Mouse (Mus musculus) cortical plate, adult 2 months (tissue): ENCODE measurements at regions not wholly inside any gene's neighbourhood (a gene's known extent, or its start where the extent isn't known, plus 50 kb on each side); places are given as distances from the start of the nearest gene placed in this dataset.

Source experiments
- H3K27ac ChIP-seq: fragments of 200-500 bp; 2 replicates; pipeline ENCODE4 v1.5.1; 2012; ENCODE audit warnings: low read length, control low read depth, inconsistent platforms; ENCODE audit not compliant: insufficient read depth
- H3K4me1 ChIP-seq: fragments of 200-500 bp; 2 replicates; pipeline ENCODE4 v1.6.1; 2011; ENCODE audit warnings: low read length; ENCODE audit not compliant: control insufficient read depth, insufficient read depth
- H3K4me3 ChIP-seq: fragments of 200-500 bp; 2 replicates; pipeline ENCODE4 v1.5.1; 2011; ENCODE audit warnings: mild to moderate bottlenecking, low read length, control low read depth; ENCODE audit not compliant: insufficient read depth
- CTCF ChIP-seq: fragments of 200-500 bp; IDR thresholded peaks from 2 replicates; pipeline ENCODE4 v1.5.1; 2011; ENCODE audit warnings: mild to moderate bottlenecking, control low read depth, low read length; ENCODE audit not compliant: insufficient read depth; ENCODE audit errors: extremely low read depth
- POLR2A ChIP-seq: fragments of 200-500 bp; IDR thresholded peaks from 2 replicates; pipeline ENCODE4 v1.6.1; 2011; ENCODE audit warnings: mild to moderate bottlenecking, low read length, control low read depth; ENCODE audit not compliant: insufficient read depth; ENCODE audit errors: extremely low read depth

DNA sequence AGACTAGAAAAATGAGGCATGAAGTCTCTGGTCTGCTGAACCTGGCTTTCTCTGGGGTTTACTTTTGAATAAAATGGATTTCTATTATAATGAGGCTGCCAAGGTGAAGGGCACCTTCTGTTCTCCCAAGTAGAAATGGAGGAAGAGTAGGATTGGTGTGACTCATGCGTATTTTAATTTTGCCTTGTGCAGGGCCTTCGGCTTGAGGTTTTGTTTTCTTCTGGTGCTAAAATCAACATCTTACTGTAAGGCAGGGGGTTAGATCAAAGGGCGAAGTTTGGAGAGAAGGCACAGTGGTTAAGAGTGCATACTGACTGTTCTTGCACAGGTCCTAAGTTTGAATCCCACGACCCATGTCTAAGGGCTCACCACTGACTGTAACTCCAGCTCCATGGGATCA lies 244.9 kb upstream of the Satb1 start:
- TF ChIP-seq CTCF (no peak), POLR2A (no peak)
- no peak overlapping the region for H3K4me3 ChIP-seq
- no peaks in the 10 kb centered on the region for H3K4me1 ChIP-seq
- no peak overlapping the region for H3K27ac ChIP-seq

DNA sequence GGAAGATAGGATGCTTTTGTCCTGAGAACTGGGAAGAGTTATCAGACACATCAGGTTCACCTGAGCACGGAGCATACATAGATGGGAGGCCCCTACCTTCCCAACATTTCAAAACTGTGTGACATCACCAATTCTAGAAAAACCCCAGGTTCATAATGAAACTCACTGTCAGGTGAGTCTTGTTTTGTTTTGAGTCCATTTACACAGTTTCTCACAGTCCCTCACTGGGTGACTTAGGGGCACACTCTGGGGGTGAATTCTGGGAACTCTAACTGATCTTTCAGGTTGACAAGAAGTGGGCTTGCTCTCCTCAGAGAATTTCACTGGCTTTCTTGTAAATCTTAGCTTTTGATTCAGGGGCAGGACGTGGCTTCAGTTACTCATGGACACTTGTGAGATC lies 243.7 kb upstream of the Satb1 start:
- Histone ChIP-seq H3K4me1 (no peaks in the 10 kb centered on the region), H3K27ac (no peak overlapping the region), H3K4me3 (no peak overlapping the region)
- TF ChIP-seq POLR2A (no peak), CTCF (no peak)

DNA sequence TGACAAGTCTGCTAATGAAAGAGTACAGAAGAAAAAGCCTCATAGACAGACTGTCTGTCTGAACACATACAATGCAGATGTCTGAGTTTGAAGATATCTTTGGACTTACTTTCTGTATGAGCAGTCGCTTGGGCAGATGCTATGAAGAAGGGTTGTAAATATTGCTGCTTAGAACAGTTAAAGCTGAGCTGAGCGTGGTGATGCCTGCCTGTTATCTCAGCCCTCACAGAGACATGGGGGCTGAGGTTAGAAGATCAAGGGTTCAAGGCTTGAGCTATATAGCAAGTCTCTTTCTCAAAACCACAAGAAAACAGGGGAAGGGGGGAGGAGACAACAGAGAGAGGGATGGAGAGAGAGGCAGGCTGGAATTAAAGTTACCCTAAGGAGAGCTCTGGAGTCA lies 234.6 kb upstream of the Satb1 start:
- H3K4me1 ChIP-seq: no peaks in the 10 kb centered on the region
- TF ChIP-seq POLR2A (no peak), CTCF (no peak)
- H3K27ac ChIP-seq: no peak overlapping the region

DNA sequence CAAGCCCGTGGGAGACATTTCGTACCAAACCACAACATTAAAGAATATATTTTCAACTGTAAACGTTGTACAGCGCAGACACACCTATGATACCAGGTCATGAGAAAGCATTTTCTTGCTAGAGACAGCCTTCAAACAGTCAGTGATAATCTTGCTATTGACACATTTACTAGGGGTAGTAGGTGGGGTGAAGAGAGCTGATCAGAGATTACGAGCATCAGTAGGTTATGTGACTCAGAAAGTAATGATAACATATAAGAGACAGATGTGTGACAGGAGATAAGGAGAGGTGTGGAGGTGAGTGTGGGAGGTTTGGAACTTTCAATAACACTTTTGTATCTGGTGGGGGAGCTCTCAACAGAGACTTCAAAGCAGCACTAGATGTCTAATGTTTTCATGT lies 231.5 kb upstream of the Satb1 start:
- Histone ChIP-seq H3K4me1 (no peaks in the 10 kb centered on the region), H3K4me3 (no peak overlapping the region), H3K27ac (no peak overlapping the region)
- TF ChIP-seq CTCF (no peak), POLR2A (no peak)

More for the DNA sequence above, 234.6 kb upstream of the Satb1 start:
- no peak overlapping the region for H3K4me3 ChIP-seq

DNA sequence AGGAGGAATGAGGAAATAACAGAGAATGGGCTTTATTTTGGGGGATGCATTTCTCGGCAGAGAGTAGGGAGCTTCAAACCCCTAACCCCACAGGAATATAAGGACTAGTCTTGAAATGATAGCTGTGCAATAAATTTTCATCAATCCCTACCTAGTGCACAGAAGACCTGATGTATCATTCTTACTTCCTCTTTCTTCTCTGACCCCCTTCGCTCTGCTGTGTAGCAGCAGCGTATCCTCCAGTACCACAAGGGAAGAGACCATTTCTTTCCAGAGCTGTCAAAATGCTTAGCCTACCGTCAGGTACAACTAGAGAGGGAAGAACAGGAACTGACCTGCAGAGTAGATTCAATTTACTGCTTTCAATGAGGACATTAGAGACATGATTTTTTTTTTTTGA lies 230.0 kb upstream of the Satb1 start:
- Histone ChIP-seq H3K4me1 (no peaks in the 10 kb centered on the region), H3K27ac (no peak overlapping the region), H3K4me3 (no peak overlapping the region)
- no peak for TF ChIP-seq CTCF
- no peak for TF ChIP-seq POLR2A

DNA sequence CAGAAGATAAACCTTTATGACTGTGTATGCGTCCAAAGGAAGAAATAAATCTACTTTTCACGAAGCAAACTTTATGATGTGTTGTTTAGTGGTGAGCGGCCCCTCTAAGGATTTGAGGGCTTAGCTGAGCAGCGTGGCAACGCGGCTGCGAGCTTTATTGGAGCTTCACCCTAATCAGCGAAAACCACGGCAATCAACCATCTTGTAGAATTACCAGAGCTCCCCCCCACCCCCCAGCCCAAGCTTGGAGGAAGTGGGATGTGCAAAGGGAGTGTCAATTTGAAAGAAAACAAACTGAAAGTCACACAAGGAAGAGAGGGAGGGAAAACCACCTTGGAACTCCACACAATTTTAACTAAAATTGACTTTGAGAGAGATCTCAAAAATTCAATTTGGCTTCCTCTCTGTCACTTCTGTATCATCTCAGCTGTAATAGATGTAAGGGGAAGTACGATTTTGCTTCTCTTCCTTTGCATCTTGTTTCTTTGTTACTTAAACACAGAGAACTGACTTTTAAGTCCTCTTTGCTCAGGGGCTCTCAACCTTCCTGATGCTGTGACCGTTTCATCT lies 229.1 kb upstream of the Satb1 start:
- Histone ChIP-seq H3K4me1 (no peaks in the 10 kb centered on the region), H3K4me3 (no peak overlapping the region), H3K27ac (no peak overlapping the region)
- no peak for TF ChIP-seq POLR2A
- TF ChIP-seq CTCF: no peak

DNA sequence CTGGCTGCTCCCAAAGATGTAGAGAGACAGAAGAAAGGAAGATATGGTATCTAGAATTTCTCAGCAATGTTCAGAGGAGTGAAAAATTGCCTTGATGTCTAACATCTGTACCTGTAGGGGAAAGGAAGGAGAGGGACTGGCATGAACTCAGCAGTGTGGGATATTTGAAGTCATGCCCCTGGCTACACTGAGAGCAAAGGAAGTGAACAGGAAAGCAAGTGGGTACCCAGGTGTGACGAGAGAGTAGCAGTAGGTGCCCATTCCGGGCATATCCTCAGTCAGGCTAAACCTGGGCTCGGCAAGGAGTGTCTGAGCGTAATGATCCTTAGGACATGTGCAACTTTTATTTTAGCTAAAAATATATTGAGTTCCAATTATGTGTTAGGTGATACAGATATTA lies 203.4 kb upstream of the Satb1 start:
- no peak overlapping the region for H3K4me3 ChIP-seq
- TF ChIP-seq POLR2A (no peak), CTCF (no peak)
- H3K4me1 ChIP-seq: no peaks in the 10 kb centered on the region
- no peak overlapping the region for H3K27ac ChIP-seq

DNA sequence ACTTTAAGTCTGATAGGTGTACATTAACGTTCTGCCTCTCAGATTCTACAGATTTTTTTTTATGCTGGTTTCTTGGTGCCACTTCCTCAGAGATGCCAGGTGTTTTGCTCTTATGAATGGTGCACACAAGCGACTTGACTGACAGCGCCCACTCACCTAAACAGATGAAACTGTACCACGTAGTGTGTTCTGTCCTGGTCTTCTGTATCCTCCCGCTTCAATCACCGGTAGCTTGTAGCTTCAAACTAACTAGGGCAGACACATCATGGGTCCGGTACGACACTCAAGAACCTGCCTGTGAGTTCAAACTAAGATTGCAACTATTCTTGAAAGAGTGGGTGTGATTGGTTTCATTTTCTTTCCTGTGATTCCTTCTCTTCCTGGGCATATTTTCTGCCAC lies 198.0 kb upstream of the Satb1 start:
- no peak overlapping the region for H3K4me3 ChIP-seq
- no peak overlapping the region for H3K27ac ChIP-seq
- H3K4me1 ChIP-seq: no peaks in the 10 kb centered on the region
- no peak for TF ChIP-seq POLR2A

DNA sequence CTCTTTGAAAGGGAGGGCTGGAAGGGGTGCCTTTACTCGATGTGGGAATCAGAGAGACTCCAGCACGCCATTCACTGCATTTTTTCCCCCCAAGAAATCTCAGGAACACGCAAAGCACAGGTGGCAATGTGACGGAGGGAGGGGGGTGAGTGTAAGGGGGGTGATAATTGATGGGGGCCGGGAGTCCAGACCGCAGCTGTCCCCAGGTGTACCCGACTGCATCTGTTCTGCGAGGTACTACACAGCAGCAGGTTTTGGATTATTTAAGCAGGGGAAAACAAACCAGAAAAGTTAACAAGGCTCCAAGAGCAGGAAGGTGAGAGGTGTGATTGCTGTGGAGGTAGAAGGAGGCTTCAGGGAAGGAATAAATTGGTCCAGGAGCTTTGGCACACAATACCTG lies 153.8 kb upstream of the Satb1 start:
- Histone ChIP-seq H3K4me1 (no peaks in the 10 kb centered on the region), H3K27ac (no peak overlapping the region), H3K4me3 (peak overlapping the region; percentile 5; the same call in 1 of the 2 replicates)
- TF ChIP-seq POLR2A: no peak
- TF ChIP-seq CTCF: no peak

DNA sequence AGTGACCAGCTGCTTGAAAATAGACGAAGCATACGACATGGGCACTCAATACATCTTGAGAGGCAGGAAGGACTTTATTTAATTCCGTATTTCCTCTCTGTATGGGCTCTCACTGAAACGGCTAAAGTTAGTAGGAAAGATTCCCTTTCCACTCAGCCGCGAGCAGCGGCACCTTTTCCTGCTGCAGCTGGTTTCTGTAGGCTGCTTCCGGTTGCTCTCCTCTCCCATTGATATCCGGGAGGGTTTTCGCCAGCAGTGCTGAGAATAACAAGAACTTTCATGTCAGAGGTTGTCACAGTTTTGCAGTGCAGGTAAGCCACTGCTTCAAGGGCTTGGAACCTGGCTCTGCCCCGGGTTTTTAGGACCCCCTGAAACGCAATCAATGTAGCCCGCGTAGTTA lies 153.1 kb upstream of the Satb1 start:
- TF ChIP-seq CTCF: no peak
- H3K27ac ChIP-seq: no peak overlapping the region
- peak overlapping the region; percentile 5; the same call in 1 of the 2 replicates for H3K4me3 ChIP-seq
- no peaks in the 10 kb centered on the region for H3K4me1 ChIP-seq

DNA sequence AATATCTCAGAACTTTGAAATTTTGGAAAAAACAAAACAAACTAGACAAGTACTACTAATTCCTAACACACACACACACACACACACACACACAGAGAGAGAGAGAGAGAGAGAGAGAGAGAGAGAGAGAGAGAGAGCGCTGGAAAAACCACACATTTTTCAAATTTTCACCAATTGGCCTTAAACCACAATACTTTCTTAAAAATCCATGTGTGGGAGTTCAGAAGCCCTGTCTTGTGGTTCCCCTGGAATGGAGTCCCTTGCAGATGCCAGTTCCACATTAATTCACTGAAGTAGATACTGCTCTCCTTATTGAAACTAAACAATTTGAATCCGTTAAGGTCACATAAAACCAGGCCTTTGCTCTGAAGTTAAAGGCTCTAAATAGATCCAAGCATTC lies 146.0 kb upstream of the Satb1 start:
- Histone ChIP-seq H3K4me1 (no peaks in the 10 kb centered on the region), H3K27ac (no peak overlapping the region), H3K4me3 (no peak overlapping the region)
- TF ChIP-seq POLR2A: no peak
- no peak for TF ChIP-seq CTCF
